Mouse (Mus musculus) adrenal gland, adult 2 months (tissue): ENCODE data around the gene Trim2. TPM values are rescaled to one million over a fixed set of nuclear protein-coding genes. Genes with fewer than 3 reads are reported as not detected.

Experiments used
- DNase-seq: peaks from one replicate; pipeline ENCODE4 v3.0.0; 2021
- polyA plus RNA-seq: library from polyadenylated mRNA; depleted of rRNA; stranded (reverse); fragments of >200 nt; gene quantifications from 2 replicates; pipeline ENCODE4 v1.2.3, GENCODE M21; 2012
- total RNA-seq, 2 experiments: library from RNA; stranded (reverse); gene quantifications; 2 replicates each; pipeline ENCODE4 v1.2.3; 2021

Trim2 gene
- total and polyA plus RNA-seq, 3 experiments = 34.1 to 125 (median 115) TPM

- DNase-seq = peak; percentile 78
These were observed 85.9 kb downstream of the Trim2 start for GRCm38 (mm10) chr3:84220748-84221147.

DNA sequence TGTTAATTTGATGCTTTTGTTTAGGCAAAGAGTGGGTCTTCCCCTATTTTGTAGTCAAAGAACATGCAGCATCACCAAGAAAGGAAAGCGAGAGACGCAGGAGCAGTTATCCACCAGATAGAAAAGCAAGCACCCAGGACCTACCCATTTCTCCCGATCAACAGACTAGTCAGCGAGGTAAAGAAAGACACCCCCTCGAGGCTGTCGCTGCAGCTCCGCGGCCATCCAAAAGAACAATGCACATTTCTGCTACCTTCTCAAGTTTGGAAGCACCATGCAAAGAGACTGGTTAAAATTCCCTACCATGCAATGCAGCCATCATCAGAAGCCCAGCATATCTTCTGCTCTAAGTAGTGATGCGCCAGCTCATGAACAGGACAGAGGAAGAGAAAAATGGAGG is 86.4 kb downstream of the Trim2 start:
- no peak for DNase-seq

GRCm38 (mm10) chr3:84219720-84220273 is 86.9 kb downstream of the Trim2 start:
- DNase-seq = no peak

DNA sequence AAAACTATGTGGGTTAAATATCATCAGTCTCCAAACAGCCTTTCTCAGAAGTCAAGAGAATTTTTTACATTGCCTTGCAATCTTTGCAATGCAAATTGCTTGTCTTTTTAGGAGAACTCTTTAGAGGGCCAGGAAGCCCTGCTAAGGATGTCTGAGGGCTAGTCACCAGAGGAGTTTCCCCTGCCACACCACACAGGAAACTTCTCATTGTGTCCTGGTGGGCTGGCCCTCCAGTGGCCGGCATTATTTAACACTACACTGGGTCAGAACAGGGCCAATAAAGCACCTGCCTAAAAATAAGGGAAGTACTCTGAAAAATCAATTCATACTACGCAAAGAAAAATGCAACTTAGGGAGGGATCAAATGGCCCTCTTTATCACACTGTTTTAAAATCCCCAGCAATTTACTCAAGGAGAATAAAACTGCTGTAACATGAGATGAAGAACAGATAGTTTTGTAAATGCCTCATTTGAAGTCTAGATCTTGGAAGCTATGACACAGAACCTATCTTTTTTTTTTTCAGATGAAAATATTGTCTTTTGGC is 87.4 kb downstream of the Trim2 start:
- no peak for DNase-seq

- no peak for DNase-seq
These were observed 88.2 kb downstream of the Trim2 start for GRCm38 (mm10) chr3:84218498-84218897.

DNA sequence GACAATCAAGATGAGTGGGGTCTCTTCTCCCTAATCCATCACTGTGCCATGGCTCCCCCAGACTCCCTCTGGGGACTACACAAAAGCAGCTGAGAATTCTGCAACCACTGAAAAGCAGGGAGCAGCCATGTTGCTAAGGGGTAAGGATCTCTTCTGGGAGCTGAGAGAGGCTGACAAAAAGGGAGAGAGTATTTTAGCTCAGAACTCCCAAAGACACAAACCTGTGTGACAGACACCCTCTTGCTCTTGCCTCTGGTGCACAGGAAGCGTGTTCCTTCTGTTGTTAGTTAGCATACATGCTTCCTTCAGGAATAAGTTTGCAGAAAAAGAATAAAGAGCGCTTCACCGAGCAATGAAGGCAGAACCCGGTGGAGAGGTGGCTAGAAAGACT is 88.7 kb downstream of the Trim2 start:
- no peak for DNase-seq

- no peak for DNase-seq
These were observed 89.3 kb downstream of the Trim2 start for GRCm38 (mm10) chr3:84217118-84217960.

- no peak for DNase-seq
These were observed 90.8 kb downstream of the Trim2 start for GRCm38 (mm10) chr3:84215743-84216360.

DNA sequence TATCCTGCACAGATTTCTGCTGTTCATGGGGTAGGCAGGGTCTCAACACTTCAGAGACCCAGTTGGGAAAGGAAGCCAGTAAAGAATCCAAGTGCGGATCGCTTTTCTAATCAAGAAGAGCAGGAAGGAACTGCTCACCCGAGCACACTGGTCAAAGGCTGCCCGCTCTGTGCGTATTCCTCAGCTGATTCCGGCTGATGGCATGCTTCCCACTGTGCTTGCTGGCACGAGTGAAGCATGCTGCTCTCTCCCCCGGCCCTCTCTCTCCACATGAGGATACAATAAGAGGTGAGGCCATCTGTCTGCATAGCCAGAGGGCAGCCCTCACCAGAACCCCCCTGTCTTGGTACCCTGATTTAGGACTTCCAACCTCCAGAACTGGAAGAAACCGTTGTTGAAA is 91.4 kb downstream of the Trim2 start:
- no peak for DNase-seq

DNA sequence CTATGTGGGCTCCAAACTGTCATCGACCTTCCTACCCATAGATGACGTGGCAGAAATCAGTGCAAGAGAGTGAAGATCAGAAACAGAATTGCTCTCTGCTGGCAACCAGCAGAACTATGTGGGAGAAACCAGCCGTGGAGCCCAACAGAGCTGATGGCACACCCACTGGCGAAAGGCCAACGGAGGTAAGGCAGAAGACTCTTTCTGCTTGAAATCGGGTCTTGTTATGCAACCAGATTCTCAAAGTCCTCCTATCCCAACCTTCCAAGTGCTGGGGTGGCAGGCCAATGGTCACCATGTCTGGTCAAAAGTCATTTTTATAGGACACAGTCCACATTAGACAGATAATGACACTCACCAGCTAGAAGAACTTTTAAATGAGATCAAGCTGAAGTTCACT is 92.2 kb downstream of the Trim2 start:
- no peak for DNase-seq

DNA sequence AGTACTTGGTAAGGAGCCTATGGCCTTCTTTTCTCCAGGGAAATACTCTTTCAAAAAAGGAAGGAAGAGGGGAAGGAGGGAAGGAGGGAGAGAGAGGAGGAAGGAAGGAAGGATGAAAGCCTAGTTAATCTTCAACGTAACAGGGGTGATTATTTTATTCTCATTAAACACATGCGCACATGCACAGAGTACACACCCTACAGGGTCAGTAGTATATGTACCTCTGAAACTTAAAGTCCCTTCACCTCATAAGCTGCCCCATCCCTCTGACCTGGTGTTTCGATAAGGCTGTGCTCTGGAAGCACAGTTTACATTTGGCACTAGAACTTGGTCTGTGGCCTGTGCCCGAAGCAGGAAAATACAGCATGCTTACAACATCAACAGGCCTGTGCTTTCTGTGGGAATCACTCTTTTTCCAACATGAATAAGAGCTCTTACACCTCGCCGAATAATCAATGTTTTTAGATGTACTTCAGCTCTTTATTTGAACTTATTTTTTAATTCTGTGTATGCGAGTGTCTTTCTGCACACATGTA is 95.3 kb downstream of the Trim2 start:
- DNase-seq = no peak

- DNase-seq = no peak
These were observed 97.7 kb downstream of the Trim2 start for GRCm38 (mm10) chr3:84208917-84209513.

- peak; percentile 46 for DNase-seq
These were observed 98.2 kb downstream of the Trim2 start for GRCm38 (mm10) chr3:84208475-84208874.

- DNase-seq = peak; percentile 64
These were observed 99.3 kb downstream of the Trim2 start for GRCm38 (mm10) chr3:84207366-84207765.

- DNase-seq = no peak
These were observed 100.6 kb downstream of the Trim2 start for GRCm38 (mm10) chr3:84206106-84206505.

DNA sequence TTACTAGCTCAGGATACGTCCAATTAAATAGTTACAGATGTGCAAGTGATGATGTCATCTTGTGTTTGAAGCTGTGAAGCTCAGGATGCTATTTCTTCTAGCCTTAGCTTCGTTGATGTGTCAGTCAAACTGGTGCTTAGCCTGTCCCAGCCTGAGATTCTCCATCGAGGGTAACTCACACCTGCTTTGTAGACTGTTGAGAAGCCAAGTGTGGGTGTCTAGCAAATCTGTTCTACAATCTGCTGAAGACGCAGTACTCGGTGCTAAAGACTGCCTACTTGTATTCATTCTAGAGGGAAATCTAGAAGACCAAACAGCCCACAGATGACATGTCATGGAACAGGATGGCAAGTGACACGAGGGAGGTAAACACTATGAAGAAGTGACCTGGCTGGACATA is 101.0 kb downstream of the Trim2 start:
- no peak for DNase-seq

- no peak for DNase-seq
These were observed 102.0 kb downstream of the Trim2 start for GRCm38 (mm10) chr3:84204640-84205039.

DNA sequence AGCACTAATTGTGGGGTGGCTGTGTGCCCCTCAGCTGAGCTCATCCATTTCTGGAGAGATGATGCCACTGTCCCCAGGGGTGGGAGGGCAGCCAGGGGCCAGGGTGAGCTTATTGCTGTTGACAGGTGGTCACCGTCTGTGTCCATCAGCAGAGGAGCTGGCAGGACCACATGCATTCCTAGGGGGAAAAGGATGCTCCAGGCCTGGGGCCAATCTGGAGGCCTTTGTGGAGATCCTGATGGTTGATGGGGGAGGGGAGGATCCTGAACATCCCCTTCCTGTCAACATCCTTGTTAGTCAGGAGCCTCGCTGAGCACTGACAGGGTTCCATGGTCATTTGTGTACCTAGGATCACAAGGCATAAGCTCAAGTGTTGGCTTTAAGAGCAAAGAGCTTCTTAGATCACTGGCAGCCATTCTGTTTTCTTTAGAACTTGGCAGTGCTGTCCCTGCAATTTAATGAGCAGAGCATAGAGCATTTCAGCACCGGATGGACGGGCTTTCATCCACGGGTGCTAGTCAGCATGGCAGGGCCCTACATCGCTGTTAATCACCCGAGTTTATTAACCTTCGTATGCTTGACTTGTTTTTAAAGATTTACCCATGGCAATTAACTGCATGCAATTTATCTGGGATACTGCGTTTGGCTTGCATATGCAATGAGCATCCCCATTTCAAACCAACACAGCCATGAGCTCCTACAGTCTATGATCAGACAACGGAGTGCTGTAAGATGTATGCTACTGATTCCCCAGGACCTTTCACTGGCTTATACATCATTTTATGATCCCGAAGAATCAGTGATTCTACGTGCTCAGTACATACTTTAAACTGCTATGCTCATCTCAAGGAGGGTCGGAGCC is 105.9 kb downstream of the Trim2 start:
- DNase-seq = no peak

DNA sequence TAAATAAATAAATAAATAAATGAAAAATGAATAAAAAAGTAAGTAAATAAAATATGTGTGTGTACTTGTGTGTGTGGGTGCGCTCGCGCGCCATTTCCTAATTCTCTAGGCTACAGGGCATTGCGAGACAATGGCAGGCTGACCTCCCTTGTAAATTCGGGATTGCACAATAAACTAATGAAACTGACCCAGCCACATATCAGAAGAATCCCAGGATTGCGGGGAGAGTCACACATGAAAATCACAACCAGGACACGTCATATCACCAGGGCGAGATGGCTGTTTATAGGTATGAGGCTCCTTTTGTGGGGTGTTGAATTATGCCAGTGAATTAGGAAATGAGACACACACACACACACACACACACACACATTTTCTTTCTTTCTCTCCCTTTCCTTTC is 107.2 kb downstream of the Trim2 start:
- peak; percentile 35 for DNase-seq

DNA sequence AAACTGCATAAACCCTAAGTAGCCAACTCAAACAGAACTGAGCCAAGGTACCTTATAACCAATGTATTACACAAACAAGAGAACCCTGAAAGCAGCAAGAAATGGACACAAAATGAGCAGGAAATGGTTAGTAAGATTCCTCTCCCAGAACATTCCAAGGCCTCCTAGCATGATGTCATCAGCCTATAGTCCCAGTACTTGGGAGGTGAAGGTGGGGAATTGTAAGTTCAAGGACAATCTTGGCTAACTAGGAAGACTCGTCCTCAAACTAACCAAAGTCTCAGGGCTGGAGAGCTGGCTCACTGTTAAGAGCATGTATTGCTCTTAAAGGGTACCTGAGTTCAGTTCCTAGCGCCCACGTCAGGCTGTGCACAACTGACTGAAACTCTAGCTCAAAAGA is 108.4 kb downstream of the Trim2 start:
- DNase-seq = no peak

- no peak for DNase-seq
These were observed 112.8 kb downstream of the Trim2 start for GRCm38 (mm10) chr3:84193881-84194280.
